Mouse (Mus musculus): ENCODE measurements around the gene Tex36. TPM values are rescaled to one million over a fixed set of nuclear protein-coding genes. Genes with fewer than 3 reads are reported as not detected.

Tex36 gene
- total and polyA plus RNA-seq, 2 experiments, result not detected

DNA sequence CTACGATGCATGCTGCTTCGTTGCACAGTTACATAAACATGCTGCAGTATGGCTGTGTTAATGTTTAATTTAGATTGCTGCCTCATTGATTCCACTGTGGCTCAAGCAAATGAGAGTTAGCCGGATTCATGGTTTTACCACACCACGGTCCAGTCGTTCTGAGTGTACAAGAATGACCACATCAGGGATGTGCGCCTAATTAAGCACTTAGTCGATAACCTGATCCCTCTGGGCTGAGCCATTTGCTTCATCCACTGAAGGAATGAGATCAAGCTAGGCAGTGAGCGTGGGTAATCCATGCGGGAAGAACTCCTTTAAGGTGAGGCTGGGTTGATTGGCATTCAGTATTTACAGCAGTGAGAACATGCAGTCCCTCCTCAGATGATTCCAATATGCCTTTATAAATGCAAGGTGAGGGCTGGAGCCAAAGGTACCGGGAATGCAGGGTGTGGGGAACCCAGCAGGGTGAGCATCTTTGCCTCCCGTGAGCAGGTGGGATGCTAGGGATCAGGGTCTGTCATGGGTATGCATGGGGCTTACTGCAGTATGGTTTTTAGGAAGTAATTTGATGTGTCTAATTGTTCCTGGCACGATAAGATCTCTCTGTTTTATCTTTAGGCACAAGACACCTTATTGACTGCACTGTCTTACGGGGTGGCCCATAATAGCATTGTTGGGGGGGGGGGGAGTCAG is 6.1 kb upstream of the Tex36 start:
- no peak for TF ChIP-seq POLR2A (IDR thresholded peaks at IDR 0.05; ENCODE audit: extremely low read depth, insufficient read depth, low read length)
- no peak for DNase-seq (ENCODE audit: extremely low read depth, low read depth, low spot score)
- no peaks in the 10 kb centered on the region; the same call in 1 of the 2 replicates for H3K27me3 ChIP-seq (ENCODE audit: control insufficient read depth, insufficient read depth, low read length)
- no peaks in the 10 kb centered on the region for H3K4me1 ChIP-seq (ENCODE audit: control insufficient read depth, insufficient read depth, low read length)
- H3K36me3 ChIP-seq (ENCODE audit: control insufficient read depth, insufficient read depth, low read length), result no peaks in the 10 kb centered on the region
- 75% methylated on average over 13 of the region's 13 CpGs for WGBS
- no peaks in the 10 kb centered on the region for H3K79me2 ChIP-seq (ENCODE audit: control insufficient read depth, insufficient read depth, low read length)
- no peak overlapping the region for H3K27ac ChIP-seq (replicated peaks; ENCODE audit: insufficient read depth, low read depth, low read length)
- no peak overlapping the region for H3K4me3 ChIP-seq (ENCODE audit: insufficient read depth, low read depth, low read length)
- H3K9ac ChIP-seq (ENCODE audit: low read depth, low read length), result no peak overlapping the region

DNA sequence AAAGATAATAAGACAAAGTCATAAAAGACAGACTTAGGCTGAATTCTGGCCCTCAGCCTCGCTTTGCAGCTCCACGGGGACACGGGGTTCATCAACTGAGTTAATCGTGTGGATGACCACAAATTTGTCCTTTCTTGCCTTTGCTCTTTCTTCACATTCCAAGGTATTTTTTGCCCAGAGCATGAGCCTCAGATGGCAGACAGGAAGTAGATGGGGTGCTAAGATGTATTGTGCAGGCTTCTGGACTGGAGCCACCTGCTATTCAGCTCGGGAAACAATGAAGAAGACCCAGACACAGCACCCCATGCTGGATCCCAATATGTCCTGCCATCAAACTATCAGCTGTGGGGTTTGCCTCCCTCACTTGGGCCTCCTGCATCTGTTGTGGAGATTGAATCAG is 5.4 kb upstream of the Tex36 start:
- no peak overlapping the region for H3K27ac ChIP-seq (replicated peaks; ENCODE audit: insufficient read depth, low read depth, low read length)
- no peak overlapping the region for H3K9ac ChIP-seq (ENCODE audit: low read depth, low read length)
- H3K27me3 ChIP-seq (ENCODE audit: control insufficient read depth, insufficient read depth, low read length), result no peaks in the 10 kb centered on the region; the same call in 1 of the 2 replicates
- no peak for DNase-seq (ENCODE audit: extremely low read depth, low read depth, low spot score)
- H3K36me3 ChIP-seq (ENCODE audit: control insufficient read depth, insufficient read depth, low read length), result no peaks in the 10 kb centered on the region
- WGBS, result 81% methylated on average over 5 of the region's 5 CpGs
- H3K4me1 ChIP-seq (ENCODE audit: control insufficient read depth, insufficient read depth, low read length), result no peaks in the 10 kb centered on the region
- no peak overlapping the region for H3K4me3 ChIP-seq (ENCODE audit: insufficient read depth, low read depth, low read length)
- no peaks in the 10 kb centered on the region for H3K79me2 ChIP-seq (ENCODE audit: control insufficient read depth, insufficient read depth, low read length)
- TF ChIP-seq POLR2A (IDR thresholded peaks at IDR 0.05; ENCODE audit: extremely low read depth, insufficient read depth, low read length), result no peak
- TF ChIP-seq CTCF (IDR thresholded peaks at IDR 0.05; ENCODE audit: low read depth, low read length), result no peak

DNA sequence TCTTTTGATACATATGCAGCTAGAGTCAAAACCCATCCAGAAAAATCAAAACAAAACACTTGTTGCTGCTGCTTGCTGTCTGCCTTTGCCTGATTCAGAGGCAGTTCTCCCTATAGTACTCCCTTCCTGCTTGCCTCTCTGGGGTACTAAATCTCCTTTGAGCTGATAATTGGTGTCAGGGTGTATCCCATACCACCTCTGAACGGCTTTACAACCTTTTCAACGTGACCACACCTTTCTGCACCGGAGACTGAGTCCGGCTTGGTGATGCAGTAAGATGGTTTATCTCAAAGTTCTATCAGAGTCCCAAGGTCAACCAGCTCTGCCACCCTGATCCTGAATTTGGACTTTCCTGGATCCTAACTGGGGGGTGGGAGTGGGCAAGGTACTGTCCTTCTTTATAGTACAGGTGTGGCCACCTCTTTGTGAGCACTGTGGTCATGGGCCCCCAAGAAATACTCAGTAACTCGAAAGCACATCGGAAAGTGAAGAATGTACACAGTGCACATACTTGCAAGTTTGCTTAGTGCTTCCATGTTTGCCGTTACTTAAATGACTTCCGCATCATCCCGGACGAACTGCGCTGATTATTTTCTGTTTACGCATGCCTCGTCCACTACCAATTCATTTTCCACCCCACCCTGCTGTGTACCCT is 2.6 kb upstream of the Tex36 start:
- Histone ChIP-seq H3K36me3 (ENCODE audit: control insufficient read depth, insufficient read depth, low read length) (no peaks in the 10 kb centered on the region), H3K4me1 (ENCODE audit: control insufficient read depth, insufficient read depth, low read length) (no peaks in the 10 kb centered on the region), H3K27ac (replicated peaks; ENCODE audit: insufficient read depth, low read depth, low read length) (no peak overlapping the region), H3K27me3 (ENCODE audit: control insufficient read depth, insufficient read depth, low read length) (no peaks in the 10 kb centered on the region; the same call in 1 of the 2 replicates), H3K9ac (ENCODE audit: low read depth, low read length) (no peak overlapping the region), H3K4me3 (ENCODE audit: insufficient read depth, low read depth, low read length) (no peak overlapping the region), H3K79me2 (ENCODE audit: control insufficient read depth, insufficient read depth, low read length) (no peaks in the 10 kb centered on the region)
- no peak for DNase-seq (ENCODE audit: extremely low read depth, low read depth, low spot score)
- TF ChIP-seq CTCF (IDR thresholded peaks at IDR 0.05; ENCODE audit: low read depth, low read length) (no peak), POLR2A (IDR thresholded peaks at IDR 0.05; ENCODE audit: extremely low read depth, insufficient read depth, low read length) (no peak)
- 55% methylated on average over 13 of the region's 13 CpGs for WGBS

DNA sequence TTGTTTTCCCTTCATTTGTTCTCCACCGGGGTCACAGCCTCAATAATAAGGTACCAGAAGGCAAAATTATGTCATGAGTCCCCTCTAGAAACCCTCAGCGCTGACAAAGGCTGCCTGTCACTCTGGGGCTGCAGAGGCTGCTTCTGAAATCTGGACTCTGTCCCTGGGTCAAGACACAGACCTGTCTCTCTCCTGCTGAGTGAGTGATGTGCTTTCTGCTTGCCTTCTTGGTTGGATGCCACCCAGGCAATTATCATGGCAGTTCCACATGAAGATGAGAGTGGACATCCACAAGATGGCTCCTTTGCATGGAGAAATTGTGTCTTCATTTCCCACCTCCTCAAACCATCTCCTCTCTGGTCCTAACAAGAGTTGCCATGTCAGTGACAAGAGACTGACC is 1.2 kb upstream of the Tex36 start:
- Histone ChIP-seq H3K27me3 (ENCODE audit: control insufficient read depth, insufficient read depth, low read length) (no peaks in the 10 kb centered on the region; the same call in 1 of the 2 replicates), H3K27ac (replicated peaks; ENCODE audit: insufficient read depth, low read depth, low read length) (no peak overlapping the region), H3K4me3 (ENCODE audit: insufficient read depth, low read depth, low read length) (no peak overlapping the region), H3K36me3 (ENCODE audit: control insufficient read depth, insufficient read depth, low read length) (no peaks in the 10 kb centered on the region), H3K9ac (ENCODE audit: low read depth, low read length) (no peak overlapping the region), H3K4me1 (ENCODE audit: control insufficient read depth, insufficient read depth, low read length) (no peaks in the 10 kb centered on the region), H3K79me2 (ENCODE audit: control insufficient read depth, insufficient read depth, low read length) (no peaks in the 10 kb centered on the region)
- 74% methylated on average over 2 of the region's 2 CpGs for WGBS
- TF ChIP-seq POLR2A (IDR thresholded peaks at IDR 0.05; ENCODE audit: extremely low read depth, insufficient read depth, low read length), result no peak
- no peak for TF ChIP-seq CTCF (IDR thresholded peaks at IDR 0.05; ENCODE audit: low read depth, low read length)
- no peak for DNase-seq (ENCODE audit: extremely low read depth, low read depth, low spot score)

DNA sequence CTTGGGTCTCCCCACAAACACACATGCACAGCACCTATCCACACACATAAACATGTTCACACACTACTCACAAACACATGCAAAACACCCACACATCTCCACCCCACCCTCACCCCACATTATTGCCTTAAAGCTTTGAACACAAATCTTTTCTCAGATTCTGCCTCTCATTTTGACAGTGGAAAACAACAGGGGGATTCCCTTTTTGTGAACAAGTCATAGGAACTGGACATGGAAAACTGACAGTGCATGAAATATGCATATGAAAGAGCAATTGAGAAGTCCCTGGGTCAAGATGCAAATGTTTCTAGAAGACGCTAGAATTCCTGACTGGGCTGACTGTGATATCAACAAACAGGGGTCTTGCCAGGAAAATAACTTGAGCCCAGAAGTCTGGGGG is 1.4 kb downstream of the Tex36 start:
- Histone ChIP-seq H3K27ac (replicated peaks; ENCODE audit: insufficient read depth, low read depth, low read length) (no peak overlapping the region), H3K9ac (ENCODE audit: low read depth, low read length) (no peak overlapping the region), H3K79me2 (ENCODE audit: control insufficient read depth, insufficient read depth, low read length) (no peaks in the 10 kb centered on the region), H3K4me1 (ENCODE audit: control insufficient read depth, insufficient read depth, low read length) (no peaks in the 10 kb centered on the region), H3K27me3 (ENCODE audit: control insufficient read depth, insufficient read depth, low read length) (no peaks in the 10 kb centered on the region; the same call in 1 of the 2 replicates), H3K36me3 (ENCODE audit: control insufficient read depth, insufficient read depth, low read length) (no peaks in the 10 kb centered on the region), H3K4me3 (ENCODE audit: insufficient read depth, low read depth, low read length) (no peak overlapping the region)
- no peak for DNase-seq (ENCODE audit: extremely low read depth, low read depth, low spot score)
- WGBS, result 66% methylated on average over 1 of the region's 1 CpGs
- TF ChIP-seq POLR2A (IDR thresholded peaks at IDR 0.05; ENCODE audit: extremely low read depth, insufficient read depth, low read length), result no peak
- no peak for TF ChIP-seq CTCF (IDR thresholded peaks at IDR 0.05; ENCODE audit: low read depth, low read length)

DNA sequence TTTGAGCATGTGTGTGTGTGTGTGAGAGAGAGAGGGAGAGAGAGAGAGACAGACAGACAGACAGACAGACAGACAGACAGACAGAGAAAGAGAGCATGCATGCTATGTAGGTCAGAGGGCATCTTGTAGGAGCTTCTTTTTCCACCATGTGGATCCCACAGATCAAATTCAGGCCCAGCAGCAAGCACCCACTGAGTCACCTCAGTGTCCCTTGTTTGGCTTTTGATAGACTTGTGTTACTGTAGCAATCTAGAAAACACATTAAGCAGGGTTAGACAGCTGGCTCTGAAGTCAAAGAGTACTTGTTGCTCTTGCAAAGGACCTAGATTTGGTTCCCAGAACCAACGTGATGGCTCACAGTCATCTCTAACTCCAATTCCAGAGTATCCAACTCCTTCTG is 10.2 kb downstream of the Tex36 start:
- no peak overlapping the region for H3K4me3 ChIP-seq (ENCODE audit: insufficient read depth, low read depth, low read length)
- no peak for TF ChIP-seq POLR2A (IDR thresholded peaks at IDR 0.05; ENCODE audit: extremely low read depth, insufficient read depth, low read length)
- no peak for TF ChIP-seq CTCF (IDR thresholded peaks at IDR 0.05; ENCODE audit: low read depth, low read length)
- WGBS, result 77% methylated on average over 1 of the region's 1 CpGs

More for the DNA sequence above, 10.2 kb downstream of the Tex36 start:
- Histone ChIP-seq H3K27ac (replicated peaks; ENCODE audit: insufficient read depth, low read depth, low read length) (no peak overlapping the region), H3K4me1 (ENCODE audit: control insufficient read depth, insufficient read depth, low read length) (no peaks in the 10 kb centered on the region), H3K27me3 (ENCODE audit: control insufficient read depth, insufficient read depth, low read length) (peaks cover 3% of the 10 kb centered on the region; the same call in 1 of the 2 replicates), H3K79me2 (ENCODE audit: control insufficient read depth, insufficient read depth, low read length) (no peaks in the 10 kb centered on the region), H3K9ac (ENCODE audit: low read depth, low read length) (no peak overlapping the region), H3K36me3 (ENCODE audit: control insufficient read depth, insufficient read depth, low read length) (no peaks in the 10 kb centered on the region)
- DNase-seq (ENCODE audit: extremely low read depth, low read depth, low spot score), result no peak

Data from liver, adult 2 months (tissue).